Mouse (Mus musculus) ZHBTc4 (cell line): ENCODE data around the gene Fbxl5.

Source experiments
- DNase-seq: peaks from one replicate; pipeline ENCODE4 v3.0.0-alpha.2; 2011; ENCODE audit warnings: low read depth, low spot score

Gene Fbxl5

GRCm38 (mm10) chr5:43821538-43821937, at the start of gene Fbxl5:
Gene Fbxl5 (minus strand): TSS chr5:43821638.
- DNase-seq, result no peak

GRCm38 (mm10) chr5:43868711-43869600, 47.5 kb upstream of the Fbxl5 start:
- DNase-seq, result peak; percentile 99

GRCm38 (mm10) chr5:43868253-43868652, 46.8 kb upstream of the Fbxl5 start, which contains the start of gene Cd38:
Gene Cd38 (plus strand): TSS chr5:43868553.
- no peak for DNase-seq

- peak; percentile 68 for DNase-seq
Measured at GRCm38 (mm10) chr5:43865316-43865715, 43.9 kb upstream of the Fbxl5 start.

- no peak for DNase-seq
Measured at GRCm38 (mm10) chr5:43863642-43864041, 42.2 kb upstream of the Fbxl5 start.

GRCm38 (mm10) chr5:43860670-43861431, 39.4 kb upstream of the Fbxl5 start:
- peak; percentile 92 for DNase-seq

- DNase-seq, result peak; percentile 80
Measured at GRCm38 (mm10) chr5:43860096-43860495, 38.7 kb upstream of the Fbxl5 start.

GRCm38 (mm10) chr5:43859663-43860062, 38.2 kb upstream of the Fbxl5 start:
- peak; percentile 43 for DNase-seq

GRCm38 (mm10) chr5:43855769-43856168, 34.3 kb upstream of the Fbxl5 start:
- no peak for DNase-seq

- no peak for DNase-seq
Measured at GRCm38 (mm10) chr5:43853868-43854488, 32.5 kb upstream of the Fbxl5 start.

- peak; percentile 57 for DNase-seq
Measured at GRCm38 (mm10) chr5:43853096-43853867, 31.8 kb upstream of the Fbxl5 start.

GRCm38 (mm10) chr5:43848275-43848674, 26.8 kb upstream of the Fbxl5 start:
- DNase-seq, result no peak

GRCm38 (mm10) chr5:43847555-43847954, 26.1 kb upstream of the Fbxl5 start:
- DNase-seq, result no peak

- no peak for DNase-seq
Measured at GRCm38 (mm10) chr5:43846227-43846626, 24.8 kb upstream of the Fbxl5 start.

- no peak for DNase-seq
Measured at GRCm38 (mm10) chr5:43845646-43846045, 24.2 kb upstream of the Fbxl5 start.

- DNase-seq, result no peak
Measured at GRCm38 (mm10) chr5:43845083-43845482, 23.6 kb upstream of the Fbxl5 start.

- peak; percentile 46 for DNase-seq
Measured at GRCm38 (mm10) chr5:43842576-43843155, 21.2 kb upstream of the Fbxl5 start.

- DNase-seq, result no peak
Measured at GRCm38 (mm10) chr5:43842011-43842285, 20.5 kb upstream of the Fbxl5 start.

GRCm38 (mm10) chr5:43841144-43842010, 19.9 kb upstream of the Fbxl5 start:
- peak; percentile 75 for DNase-seq

- DNase-seq, result no peak
Measured at GRCm38 (mm10) chr5:43837372-43837771, 15.9 kb upstream of the Fbxl5 start.
